Mouse (Mus musculus) MEL (cell line): ENCODE measurements around the gene Klf15.

Experiments
- BHLHE40 ChIP-seq: IDR thresholded peaks from 2 replicates; pipeline ENCODE4 v1.6.1; 2012; ENCODE audit warnings: low read depth, mild to moderate bottlenecking, inconsistent platforms, low read length, improper control_type of control experiment, borderline replicate concordance
- CTCF ChIP-seq, 3 experiments: IDR thresholded peaks in 2 of 3; conservative IDR thresholded peaks in 1 of 3; 2 replicates each; pipeline ENCODE4 v1.5.1; 2011 to 2012; ENCODE audit warnings: low read length in 3 of 3, low read depth in 2 of 3, mild to moderate bottlenecking in 2 of 3, improper control_type of control experiment in 1 of 3, inconsistent platforms in 1 of 3, mixed read lengths in 1 of 3, moderate library complexity in 1 of 3; ENCODE audit not compliant: control insufficient read depth in 1 of 3, insufficient read depth in 1 of 3, poor library complexity in 1 of 3, severe bottlenecking in 1 of 3
- E2F4 ChIP-seq: IDR thresholded peaks from 2 replicates; pipeline ENCODE4 v1.6.1; 2011; ENCODE audit warnings: low read depth, low read length, improper control_type of control experiment, borderline replicate concordance
- EP300 ChIP-seq, 2 experiments: IDR thresholded peaks; 2 replicates each; pipeline ENCODE4 v1.6.1; 2011; ENCODE audit warnings: improper control_type of control experiment in 2 of 2, low read length in 2 of 2, low read depth in 1 of 2, mild to moderate bottlenecking in 1 of 2
- GATA1 ChIP-seq: IDR thresholded peaks from 2 replicates; pipeline ENCODE4 v1.6.1; 2011; ENCODE audit warnings: low read depth, low read length, improper control_type of control experiment
- MEF2A ChIP-seq: IDR thresholded peaks from 2 replicates; pipeline ENCODE4 v1.6.1; 2014; ENCODE audit warnings: low read depth, mild to moderate bottlenecking, inconsistent platforms, low read length, improper control_type of control experiment; ENCODE audit not compliant: poor library complexity, insufficient replicate concordance, severe bottlenecking; ENCODE audit errors: extremely low read depth
- NRF1 ChIP-seq: IDR thresholded peaks from 2 replicates; pipeline ENCODE4 v1.6.1; 2014; ENCODE audit warnings: low read depth, mild to moderate bottlenecking, inconsistent platforms, low read length, improper control_type of control experiment, moderate library complexity; ENCODE audit not compliant: poor library complexity, insufficient read depth, severe bottlenecking
- POLR2AphosphoS2 ChIP-seq: IDR thresholded peaks from 2 replicates; pipeline ENCODE4 v1.6.1; 2011; ENCODE audit warnings: low read length, improper control_type of control experiment
- SIN3A ChIP-seq: IDR thresholded peaks from 2 replicates; pipeline ENCODE4 v1.6.1; 2012; ENCODE audit warnings: low read length, improper control_type of control experiment, inconsistent platforms
- ZC3H11A ChIP-seq: IDR thresholded peaks from 2 replicates; pipeline ENCODE4 v1.6.1; 2012; ENCODE audit warnings: low read depth, mild to moderate bottlenecking, inconsistent platforms, low read length, improper control_type of control experiment
- ZNF384 ChIP-seq: IDR thresholded peaks from 2 replicates; pipeline ENCODE4 v1.6.1; 2012; ENCODE audit warnings: low read depth, mild to moderate bottlenecking, inconsistent platforms, low read length, improper control_type of control experiment

GRCm38 (mm10) chr6:90514883-90515405, 52.6 kb downstream of the Klf15 start:
- TF ChIP-seq ZNF384 = no peak
- no peak for TF ChIP-seq GATA1
- peak; percentile 51 for TF ChIP-seq ZC3H11A
- TF ChIP-seq MEF2A = no peak
- TF ChIP-seq E2F4 = no peak
- TF ChIP-seq BHLHE40 = no peak
- TF ChIP-seq CTCF (IDR thresholded peaks at IDR 0.05 in 2 of 3, conservative IDR thresholded peaks at IDR 0.05 in 1 of 3; ENCODE audit: control insufficient read depth in 1 of 3, insufficient read depth in 1 of 3, low read depth in 2 of 3, low read length in 3 of 3, poor library complexity in 1 of 3, severe bottlenecking in 1 of 3) = peak; percentile 67 to 93 (median 75)
- no peak for TF ChIP-seq POLR2AphosphoS2
- TF ChIP-seq SIN3A = no peak
- no peak for TF ChIP-seq NRF1
- TF ChIP-seq EP300 (IDR thresholded peaks at IDR 0.05; ENCODE audit: low read depth in 1 of 2, low read length in 2 of 2) = no peak
